Mouse (Mus musculus) embryonic fibroblast, embryonic 13.5 days (primary cell): ENCODE results near the gene Abcg4. TPM values are rescaled to one million over a fixed set of nuclear protein-coding genes. Genes with fewer than 3 reads are reported as not detected.
"Not testable (repeated sequence)": the region's sequence is repeated elsewhere in the genome, so short reads cannot be mapped to it uniquely, and the experiment has no call there.

Source experiments
- H3K27ac ChIP-seq: 2 replicates; pipeline ENCODE4 v1.5.1; 2012; ENCODE audit warnings: low read length, control low read depth, inconsistent platforms; ENCODE audit not compliant: insufficient read depth
- H3K4me1 ChIP-seq: 2 replicates; pipeline ENCODE4 v1.6.1; 2011; ENCODE audit warnings: low read length; ENCODE audit not compliant: control insufficient read depth, insufficient read depth
- H3K4me3 ChIP-seq: 2 replicates; pipeline ENCODE4 v1.5.1; 2011; ENCODE audit warnings: mild to moderate bottlenecking, control low read depth, low read length; ENCODE audit not compliant: insufficient read depth
- CTCF ChIP-seq: IDR thresholded peaks from 2 replicates; pipeline ENCODE4 v1.5.1; 2011; ENCODE audit warnings: mild to moderate bottlenecking, control low read depth, low read length, moderate library complexity, borderline replicate concordance; ENCODE audit not compliant: insufficient read depth
- POLR2A ChIP-seq: IDR thresholded peaks from 2 replicates; pipeline ENCODE4 v1.6.1; 2011; ENCODE audit warnings: low read depth, mild to moderate bottlenecking, control low read depth, low read length, moderate library complexity
- polyA plus RNA-seq: library from polyadenylated mRNA; stranded (reverse); fragments of >200 nt; gene quantifications from 2 replicates; pipeline ENCODE4 v1.2.4, GENCODE M21; 2011; ENCODE audit warnings: low read depth; ENCODE audit not compliant: missing spikeins, insufficient read length

The Abcg4 gene
- polyA plus RNA-seq, 1 experiment: 1.6 TPM

GRCm38 (mm10) chr9:44330736-44331135, 42.3 kb upstream of the Abcg4 start:
- TF ChIP-seq CTCF (no peak), POLR2A (no peak)
- H3K4me1 ChIP-seq: no peaks in the 10 kb centered on the region
- H3K4me3 ChIP-seq: no peak overlapping the region
- H3K27ac ChIP-seq: no peak overlapping the region

- Histone ChIP-seq H3K27ac (no peak overlapping the region), H3K4me3 (peak overlapping the region; percentile 80), H3K4me1 (no peaks in the 10 kb centered on the region)
- TF ChIP-seq POLR2A (no peak), CTCF (no peak)
These were observed 39.5 kb upstream of the Abcg4 start for GRCm38 (mm10) chr9:44327926-44328325.

GRCm38 (mm10) chr9:44327064-44327711, 38.8 kb upstream of the Abcg4 start:
- TF ChIP-seq POLR2A (peak; percentile 41; the same call in 1 of the 2 replicates), CTCF (no peak)
- Histone ChIP-seq H3K4me1 (no peaks in the 10 kb centered on the region), H3K4me3 (peak overlapping the region; percentile 80), H3K27ac (peak overlapping the region; percentile 80)

- H3K4me1 ChIP-seq: no peaks in the 10 kb centered on the region
- peak; percentile 69 for TF ChIP-seq POLR2A
- TF ChIP-seq CTCF: no peak
- peak overlapping the region; percentile 80 for H3K27ac ChIP-seq
- H3K4me3 ChIP-seq: peak overlapping the region; percentile 80
These were observed 38.1 kb upstream of the Abcg4 start for GRCm38 (mm10) chr9:44326371-44327063.

- Histone ChIP-seq H3K4me1 (no peaks in the 10 kb centered on the region), H3K27ac (peak within 1 kb of the TSS; percentile 80), H3K4me3 (peak within 1 kb of the TSS; percentile 80)
- TF ChIP-seq POLR2A: no peak
- no peak for TF ChIP-seq CTCF
These were observed 37.5 kb upstream of the Abcg4 start, which contains the start of gene Dpagt1 for GRCm38 (mm10) chr9:44325768-44326370. Gene Dpagt1 (plus strand): TSS chr9:44326019.

GRCm38 (mm10) chr9:44325032-44325767, 36.8 kb upstream of the Abcg4 start:
- H3K4me3 ChIP-seq: 0 out of 2 replicates have a peak overlapping the region, but pooled peaks have one; percentile 80

GRCm38 (mm10) chr9:44324147-44324546, 35.7 kb upstream of the Abcg4 start:
- no peaks in the 10 kb centered on the region for H3K4me1 ChIP-seq
- H3K4me3 ChIP-seq: no peak overlapping the region
- H3K27ac ChIP-seq: no peak overlapping the region
- no peak for TF ChIP-seq POLR2A
- no peak for TF ChIP-seq CTCF

More at GRCm38 (mm10) chr9:44325032-44325767, 36.8 kb upstream of the Abcg4 start:
- H3K27ac ChIP-seq: peak overlapping the region; percentile 80
- not testable (repeated sequence) for H3K4me1 ChIP-seq

GRCm38 (mm10) chr9:44323656-44324055, 35.2 kb upstream of the Abcg4 start:
- not testable (repeated sequence) for H3K27ac ChIP-seq, H3K4me1 ChIP-seq, H3K4me3 ChIP-seq

- Histone ChIP-seq H3K27ac (no peak overlapping the region; the same call in 1 of the 2 replicates), H3K4me1 (0 out of 2 replicates have a peak, but pooled peaks cover 7% of the 10 kb centered on the region), H3K4me3 (peak overlapping the region; percentile 27)
- no peak for TF ChIP-seq CTCF
- no peak for TF ChIP-seq POLR2A
These were observed 32.4 kb upstream of the Abcg4 start for GRCm38 (mm10) chr9:44320799-44321133.
